Mouse (Mus musculus) adrenal gland, adult 2 months (tissue): ENCODE measurements around the gene Fam24b. TPM values are rescaled to one million over a fixed set of nuclear protein-coding genes. Genes with fewer than 3 reads are reported as not detected.

ENCODE experiments used
- DNase-seq: peaks from one replicate; pipeline ENCODE4 v3.0.0; 2021
- long read RNA-seq: library from polyadenylated mRNA; stranded (forward); transcript quantifications from one replicate; pipeline ENCODE4 v2.0.0, GENCODE M21; 2021
- polyA plus RNA-seq: library from polyadenylated mRNA; depleted of rRNA; stranded (reverse); fragments of >200 nt; gene quantifications from 2 replicates; pipeline ENCODE4 v1.2.3, GENCODE M21; 2012; rRNA removed
- total RNA-seq, 2 experiments: library from RNA; stranded (reverse); gene quantifications; 2 replicates each; pipeline ENCODE4 v1.2.3; 2021

Gene Fam24b
- total RNA-seq (not detected), polyA plus RNA-seq (not detected in 2 replicates)
- long read RNA-seq: 0 reads

DNA sequence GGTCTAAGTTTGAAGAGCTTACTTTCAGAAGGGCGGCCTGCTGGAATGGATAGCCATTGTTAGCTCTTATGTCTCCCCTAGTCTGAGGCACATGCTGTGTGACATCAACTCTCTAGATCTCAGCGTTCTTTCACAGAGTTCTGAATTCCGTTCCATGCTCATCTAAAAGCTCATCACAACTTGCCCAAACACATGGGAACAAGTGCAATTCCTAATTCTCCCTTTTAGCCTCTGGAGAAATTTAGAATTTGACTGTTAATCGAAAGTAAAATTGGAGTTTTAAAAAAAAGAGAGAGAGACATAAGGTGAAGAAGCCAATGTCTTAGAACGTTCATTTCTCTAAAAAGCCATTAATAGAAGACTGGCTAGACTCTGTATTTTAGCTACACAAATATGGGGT, at the start of gene Fam24b:
TSS of gene Fam24b (minus strand) at position 101 of the 400 bp plus-strand sequence.
- no peak for DNase-seq

DNA sequence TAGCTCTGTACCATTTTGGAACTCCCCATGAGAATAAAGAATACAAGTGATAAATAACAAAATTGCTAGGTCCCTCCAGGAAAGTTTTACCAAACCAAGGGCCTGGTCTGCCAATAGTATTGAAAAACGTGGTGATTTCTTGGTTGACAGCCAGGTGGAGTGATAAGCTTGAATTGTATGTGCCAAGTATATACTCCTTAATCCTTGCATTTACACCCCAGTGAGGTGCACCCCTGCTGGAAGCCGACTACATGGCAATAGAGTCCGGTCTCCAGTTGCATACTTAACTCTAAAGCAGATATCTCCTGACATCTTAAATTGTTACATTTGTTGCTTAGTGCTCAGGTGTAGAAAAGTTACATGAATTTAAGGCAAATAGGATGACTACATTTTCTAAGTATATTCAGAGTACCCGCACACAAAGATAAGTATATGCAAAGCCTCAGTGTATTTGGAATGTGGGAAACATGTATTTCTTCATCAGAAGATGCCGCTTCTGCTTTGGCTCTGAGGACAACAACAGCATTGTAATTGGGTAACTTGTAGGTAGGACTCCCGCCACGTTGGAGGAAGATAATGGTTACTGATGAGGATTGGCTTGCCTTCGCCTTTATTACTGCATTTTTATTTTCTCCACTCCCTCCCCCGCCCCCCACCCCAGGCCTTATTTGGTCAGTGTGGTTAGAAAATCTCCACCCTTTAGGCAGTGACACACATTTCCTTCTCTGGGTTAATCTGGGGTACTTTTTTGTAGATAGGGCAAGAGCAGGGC, 42.8 kb upstream of the Fam24b start:
- DNase-seq: no peak

DNA sequence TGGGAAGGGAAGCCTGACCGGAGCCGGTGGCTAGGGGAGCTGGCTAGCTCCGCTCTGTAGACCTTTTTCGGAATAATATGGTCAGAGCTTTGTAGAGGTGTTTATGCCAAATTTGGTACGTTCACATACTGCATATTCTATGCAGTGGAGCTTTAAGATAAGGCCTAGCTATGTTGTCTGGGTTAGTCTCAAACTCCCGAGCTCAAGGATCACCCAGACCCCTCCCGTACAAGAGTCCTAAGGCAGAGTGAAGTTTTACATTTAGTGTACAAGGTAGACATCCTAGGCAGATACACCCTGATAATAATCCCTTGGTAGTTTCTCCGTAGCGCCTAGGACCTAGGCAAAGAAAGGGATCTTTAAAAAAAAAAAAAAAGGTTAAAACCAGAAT, 42.1 kb upstream of the Fam24b start:
- DNase-seq: no peak

DNA sequence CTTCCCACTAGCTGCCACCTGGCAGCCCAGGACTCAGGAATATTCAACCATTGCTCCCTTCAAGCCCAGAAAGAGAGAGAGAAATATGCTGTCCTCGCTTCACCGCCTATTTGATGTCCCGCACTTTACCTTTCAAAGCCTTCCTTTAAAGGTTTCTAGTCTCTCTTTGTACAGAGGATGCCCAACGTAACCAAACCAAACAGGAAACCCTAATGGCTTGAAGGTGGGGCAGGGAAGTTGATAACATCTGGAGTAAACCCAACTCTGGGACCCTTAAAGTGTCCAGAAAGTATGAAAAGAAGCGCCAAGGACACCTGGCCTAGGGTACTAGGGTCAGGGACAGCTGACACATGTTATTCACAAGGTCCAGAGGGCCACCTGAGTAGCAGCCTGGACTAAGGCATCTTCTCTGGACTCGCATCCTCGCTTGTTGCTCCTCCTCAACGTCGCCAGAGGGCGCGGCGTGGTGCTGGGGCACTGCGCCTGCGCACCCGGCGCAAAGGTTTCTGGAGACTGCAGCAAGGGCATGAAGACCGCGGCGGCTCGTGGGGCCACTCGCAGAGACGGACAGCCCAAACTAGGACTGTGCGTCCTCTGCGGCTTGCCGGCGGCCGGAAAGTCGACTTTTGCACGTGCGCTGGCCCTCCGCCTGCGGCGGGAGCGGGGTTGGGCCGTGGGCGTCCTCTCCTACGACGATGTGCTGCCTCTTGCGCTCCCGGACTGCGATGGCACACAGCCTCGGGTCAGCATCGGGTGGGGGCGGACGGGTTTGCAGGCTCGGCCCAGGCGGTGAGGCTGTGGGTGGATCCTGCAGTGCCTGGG, 41.5 kb upstream of the Fam24b start, which contains the start of gene Pstk:
TSS of gene Pstk (plus strand) at position 494 of the 822 bp plus-strand sequence.
- peak; percentile 94 for DNase-seq

GRCm38 (mm10) chr7:131364131-131364530, 34.8 kb upstream of the Fam24b start:
- DNase-seq: no peak

GRCm38 (mm10) chr7:131362615-131363300, 33.4 kb upstream of the Fam24b start, which contains the start of gene 2310057M21Rik:
2310057M21Rik (minus strand) TSS chr7:131362759.
- peak; percentile 96 for DNase-seq

- no peak for DNase-seq
These were observed 32.9 kb upstream of the Fam24b start for GRCm38 (mm10) chr7:131362269-131362614.

DNA sequence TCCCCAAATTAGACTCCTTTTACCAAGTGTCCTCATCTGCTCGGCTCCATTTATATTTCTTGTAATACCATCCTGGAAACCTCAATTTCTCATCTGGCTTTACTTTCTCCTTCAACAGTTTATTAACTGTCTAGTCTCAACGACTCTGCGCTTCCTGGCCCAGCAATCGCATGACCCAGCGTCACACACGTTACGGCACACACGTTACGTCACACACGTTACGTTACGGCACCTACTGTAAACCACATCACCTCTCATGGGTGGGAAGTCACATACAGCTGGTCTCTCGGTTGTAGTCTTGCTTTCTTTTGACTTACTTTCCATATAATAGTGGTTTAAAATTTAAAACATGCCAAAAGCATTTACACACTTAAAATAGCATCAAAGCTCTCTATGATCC, 26.8 kb upstream of the Fam24b start:
- DNase-seq: no peak

DNA sequence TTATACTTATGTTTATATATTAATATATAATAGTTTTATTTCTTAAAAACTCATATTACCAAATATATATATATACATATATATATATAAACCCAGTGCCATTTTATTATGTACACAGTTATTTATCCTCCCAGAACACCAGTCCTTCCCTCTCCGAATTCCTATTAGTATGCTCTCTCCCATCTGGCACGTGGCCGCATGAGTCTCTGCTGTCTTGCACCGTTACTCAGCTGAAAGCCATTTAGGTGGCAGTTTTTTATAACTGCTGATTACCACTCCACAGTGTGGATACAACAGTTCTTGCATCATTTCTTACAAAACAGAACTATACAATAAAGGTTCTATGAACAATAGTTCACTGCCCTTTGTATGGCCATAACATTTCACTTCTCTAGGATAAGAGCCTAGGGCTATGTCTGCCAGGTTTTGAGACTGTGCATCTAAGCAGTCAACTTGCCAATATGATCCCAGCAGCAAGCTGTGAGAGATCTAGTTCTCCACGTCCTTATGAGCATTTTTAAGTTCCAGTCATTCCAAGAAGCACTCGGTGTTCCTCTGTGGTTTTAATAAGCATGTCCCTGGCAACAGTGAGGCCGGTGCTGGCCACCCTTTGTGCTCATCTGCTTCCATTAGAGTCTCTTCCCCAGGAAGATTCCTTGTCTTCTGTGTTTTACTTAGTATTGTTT, 16.7 kb upstream of the Fam24b start:
- DNase-seq: no peak

GRCm38 (mm10) chr7:131337502-131338068, 8.3 kb upstream of the Fam24b start:
- no peak for DNase-seq

GRCm38 (mm10) chr7:131333564-131333963, 4.2 kb upstream of the Fam24b start, which contains the start of gene Fam24a:
Fam24a (plus strand) TSS chr7:131333864.
- DNase-seq: no peak

GRCm38 (mm10) chr7:131331688-131332087, 2.4 kb upstream of the Fam24b start:
- DNase-seq: no peak

GRCm38 (mm10) chr7:131327054-131327453, 2.3 kb downstream of the Fam24b start:
- no peak for DNase-seq

DNA sequence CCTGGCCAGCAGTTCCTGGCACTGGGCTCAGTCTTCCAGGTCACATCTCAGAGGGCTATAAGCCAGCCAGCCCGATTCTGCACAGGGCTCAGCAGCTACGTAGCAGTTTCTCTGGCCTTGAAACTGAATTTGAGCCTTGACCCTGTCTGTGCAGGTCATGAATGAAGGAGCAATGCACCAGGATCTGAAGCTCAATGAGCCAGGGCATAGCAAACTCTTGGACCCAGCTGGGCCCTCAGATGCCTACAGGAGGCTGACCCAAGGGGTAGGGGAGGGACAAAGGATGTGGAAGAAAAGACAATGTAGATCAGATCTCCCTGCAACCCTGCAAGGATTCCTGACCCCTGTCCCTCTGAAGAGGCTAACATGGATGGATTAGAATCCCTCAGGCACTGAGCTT, 7.1 kb downstream of the Fam24b start, which contains the start of gene Cuzd1:
TSS of gene Cuzd1 (minus strand) at position 101 of the 400 bp plus-strand sequence.
- peak; percentile 5 for DNase-seq

GRCm38 (mm10) chr7:131318340-131318739, 11.0 kb downstream of the Fam24b start:
- no peak for DNase-seq

GRCm38 (mm10) chr7:131317587-131317986, 11.7 kb downstream of the Fam24b start:
- no peak for DNase-seq

GRCm38 (mm10) chr7:131314493-131314892, 14.8 kb downstream of the Fam24b start:
- DNase-seq: no peak

GRCm38 (mm10) chr7:131306733-131307132, 22.6 kb downstream of the Fam24b start:
- DNase-seq: no peak

DNA sequence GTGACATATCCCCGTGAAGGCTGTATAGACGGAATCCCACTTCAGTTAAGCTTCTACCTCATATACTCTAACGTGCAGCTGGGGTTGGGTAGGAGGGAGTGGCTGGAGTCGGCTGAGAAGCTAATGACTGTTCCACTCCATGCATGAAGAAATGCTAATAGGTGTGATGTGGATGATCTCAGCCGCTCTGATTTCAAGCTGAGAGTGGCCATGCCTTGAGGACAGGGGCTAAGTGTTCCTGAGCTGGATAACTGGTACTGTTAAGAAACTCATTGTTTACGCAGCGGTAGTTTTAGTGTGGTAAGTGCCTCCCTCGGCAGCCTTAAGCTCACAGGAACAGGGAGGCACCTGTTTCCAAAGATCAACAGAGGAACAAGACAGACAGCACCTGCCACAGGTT, 26.0 kb downstream of the Fam24b start:
- DNase-seq: no peak

GRCm38 (mm10) chr7:131297151-131297550, 32.2 kb downstream of the Fam24b start:
- no peak for DNase-seq
